Mouse (Mus musculus): Measurements from ENCODE around the gene Arhgdib. TPM values are rescaled to one million over a fixed set of nuclear protein-coding genes. Genes with fewer than 3 reads are reported as not detected.

Arhgdib gene
- 207 and 252 TPM in 2 replicates for total RNA-seq (2014; fragmentation: Nextera tagmentation)
- total RNA-seq (2017): 203 and 254 TPM in 2 replicates

DNA sequence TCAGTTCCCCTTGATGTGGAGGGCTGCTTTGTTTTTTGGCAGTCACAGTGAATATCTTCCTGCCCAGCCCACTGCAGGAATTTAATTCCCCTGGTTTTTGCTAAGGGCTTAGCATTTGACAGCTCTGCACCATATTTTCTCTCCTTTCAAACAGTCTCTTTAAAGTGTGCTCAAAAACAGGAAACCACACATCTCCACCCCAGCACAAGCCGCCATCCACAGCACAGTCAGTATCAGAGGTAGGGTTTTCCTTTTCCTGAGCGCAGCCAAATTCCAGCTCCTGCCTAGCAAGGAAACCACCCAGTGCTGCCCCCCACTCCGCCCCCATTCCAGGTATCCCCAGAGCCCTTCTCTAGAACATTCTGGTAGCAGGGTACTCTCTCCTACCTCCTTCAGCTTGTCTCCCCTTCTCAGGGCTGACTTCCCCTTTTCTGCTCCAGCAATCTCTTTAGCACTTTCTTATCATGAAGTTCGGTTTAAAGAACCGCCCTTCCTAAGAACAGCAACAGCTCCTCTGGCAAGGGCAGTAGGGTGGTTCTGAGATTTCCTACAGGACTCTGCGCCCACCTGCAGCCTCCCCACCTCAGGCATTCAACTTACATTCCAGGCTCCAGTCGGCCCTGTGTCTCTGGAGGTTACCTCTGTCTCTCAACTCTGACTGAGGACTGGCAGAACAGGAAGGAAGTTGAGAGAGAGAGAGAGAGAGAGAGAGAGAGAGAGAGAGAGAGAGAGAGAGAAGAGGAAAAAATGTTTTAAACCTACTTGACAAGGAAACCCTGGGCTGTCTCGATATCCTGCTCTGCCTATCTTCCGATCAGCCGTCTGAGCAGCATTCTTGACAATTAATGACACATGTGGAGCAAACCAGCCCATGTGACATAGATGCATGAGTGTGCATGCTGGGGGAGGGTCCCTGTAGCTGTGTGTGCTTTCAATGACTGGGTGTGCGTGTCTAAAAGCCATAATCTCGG lies at the start of gene Arhgdib:
Gene Arhgdib, minus strand, starts transcription at position 849 of the 971 bp plus-strand sequence.
- ATAC-seq (replicated peaks; ENCODE audit: low FRiP score, low TSS enrichment, poor library complexity, severe bottlenecking): peak; percentile 46

DNA sequence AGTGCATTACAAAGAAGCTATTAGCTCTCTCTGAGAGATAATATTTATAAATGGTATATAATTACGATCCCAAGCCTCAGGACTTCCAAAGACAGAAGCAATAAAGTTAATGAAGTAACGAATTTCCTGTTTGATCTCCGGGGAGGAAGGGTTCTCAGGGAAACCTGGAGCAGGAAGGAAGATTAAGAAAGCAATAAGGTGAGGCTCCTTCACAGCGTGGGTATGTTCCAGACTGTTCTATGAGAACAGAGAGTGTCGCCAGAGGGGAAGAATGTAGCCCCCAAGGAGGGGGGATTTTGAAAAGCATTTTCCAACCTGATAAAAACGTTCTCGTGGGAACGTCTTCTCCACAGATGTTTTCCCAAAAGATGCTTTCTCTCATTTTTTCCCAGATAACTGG lies 48.9 kb upstream of the Arhgdib start:
- no peak for ATAC-seq (replicated peaks; ENCODE audit: low FRiP score, low TSS enrichment, poor library complexity, severe bottlenecking)

- peak; percentile 84 for ATAC-seq (replicated peaks; ENCODE audit: low FRiP score, low TSS enrichment, poor library complexity, severe bottlenecking)
Observed at GRCm38 (mm10) chr6:136989824-136990497, 48.3 kb upstream of the Arhgdib start.

DNA sequence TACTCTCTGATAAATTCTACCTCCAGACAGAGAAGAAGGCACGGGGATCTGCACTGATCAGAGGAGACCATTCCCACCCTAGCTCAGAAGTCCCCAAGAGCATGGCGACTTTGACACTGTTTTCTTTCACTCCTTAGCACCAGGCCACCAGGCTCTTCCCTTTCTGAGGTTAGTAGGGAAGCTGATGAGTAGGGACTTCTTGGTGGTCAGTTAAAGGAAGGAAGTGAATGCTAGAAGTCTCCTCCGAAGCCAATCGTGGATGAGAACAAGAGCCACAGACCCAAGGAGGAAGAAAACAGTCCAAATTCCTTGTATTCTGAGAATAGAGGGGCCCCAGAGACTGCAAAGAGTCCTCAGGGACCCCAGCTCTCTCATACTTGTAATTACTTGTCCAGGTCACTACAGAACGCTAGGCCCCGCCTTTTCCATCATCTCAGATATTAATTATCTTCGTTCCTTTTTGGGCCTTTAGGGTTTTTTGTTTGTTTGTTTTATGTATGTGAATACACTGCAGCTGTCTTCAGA lies 46.9 kb upstream of the Arhgdib start:
- ATAC-seq (replicated peaks; ENCODE audit: low FRiP score, low TSS enrichment, poor library complexity, severe bottlenecking): no peak

DNA sequence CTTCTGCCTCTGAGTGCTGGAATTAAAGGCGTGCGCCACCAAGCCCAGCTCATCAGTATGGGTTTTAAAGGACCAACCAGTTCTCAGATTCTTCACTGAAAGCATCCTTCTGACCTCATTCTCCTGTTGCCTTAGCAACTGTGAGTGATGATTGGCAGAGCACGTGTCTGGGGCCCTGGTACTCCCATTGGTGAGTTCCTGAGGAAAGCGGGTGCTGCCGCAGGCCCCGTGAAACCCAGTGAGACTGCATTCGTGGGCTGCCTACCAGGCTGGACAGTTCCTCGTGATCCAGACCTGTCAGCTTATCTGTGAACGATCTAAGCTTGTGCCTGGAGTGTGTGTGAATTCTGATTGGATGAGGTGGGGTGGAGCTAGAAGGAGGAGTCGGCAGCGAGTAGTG lies 45.0 kb upstream of the Arhgdib start:
- ATAC-seq (replicated peaks; ENCODE audit: low FRiP score, low TSS enrichment, poor library complexity, severe bottlenecking): no peak

DNA sequence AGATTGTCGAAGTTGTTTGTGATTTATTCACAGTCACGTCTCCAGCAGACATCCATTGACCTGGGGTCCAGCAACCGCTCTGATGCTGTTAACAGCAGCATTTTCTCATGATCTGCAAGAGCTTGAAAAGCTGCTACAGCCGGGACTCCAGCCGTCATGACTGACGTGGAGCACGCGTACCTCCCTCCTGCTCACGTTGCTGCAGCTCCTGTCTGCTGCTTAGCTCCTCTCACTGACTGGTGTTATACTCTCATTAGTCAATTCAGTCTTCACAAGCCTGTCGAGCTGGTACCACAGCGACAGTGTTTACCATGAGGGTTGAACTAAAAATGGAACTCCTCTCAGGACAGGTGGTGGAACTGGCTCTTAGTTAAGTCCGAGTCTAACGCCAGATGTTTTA lies 44.3 kb upstream of the Arhgdib start:
- ATAC-seq (replicated peaks; ENCODE audit: low FRiP score, low TSS enrichment, poor library complexity, severe bottlenecking): no peak

DNA sequence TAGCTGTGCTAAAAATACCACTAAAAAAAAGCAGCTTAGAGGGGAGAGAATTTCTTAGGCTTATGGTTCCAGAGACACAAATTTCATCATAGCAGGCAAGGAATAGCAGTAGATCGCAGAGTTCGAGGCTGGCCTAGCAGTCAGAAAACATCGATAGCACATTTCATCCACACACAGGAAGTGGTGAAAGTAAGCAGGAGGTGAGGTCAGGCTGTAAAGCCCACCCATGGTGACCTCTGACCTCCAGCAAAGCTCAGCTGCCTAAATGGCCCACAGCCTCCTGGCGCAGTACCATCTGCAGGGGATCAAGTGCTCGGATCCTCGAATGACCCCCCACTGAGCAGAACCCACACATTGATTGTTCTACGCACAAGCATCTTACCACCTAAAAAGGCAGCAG lies 41.5 kb upstream of the Arhgdib start:
- ATAC-seq (replicated peaks; ENCODE audit: low FRiP score, low TSS enrichment, poor library complexity, severe bottlenecking): no peak

- no peak for ATAC-seq (replicated peaks; ENCODE audit: low FRiP score, low TSS enrichment, poor library complexity, severe bottlenecking)
Observed at GRCm38 (mm10) chr6:136982581-136982980, 40.9 kb upstream of the Arhgdib start.

- peak; percentile 64 for ATAC-seq (replicated peaks; ENCODE audit: low FRiP score, low TSS enrichment, poor library complexity, severe bottlenecking)
Observed at GRCm38 (mm10) chr6:136980331-136980746, 38.6 kb upstream of the Arhgdib start.

DNA sequence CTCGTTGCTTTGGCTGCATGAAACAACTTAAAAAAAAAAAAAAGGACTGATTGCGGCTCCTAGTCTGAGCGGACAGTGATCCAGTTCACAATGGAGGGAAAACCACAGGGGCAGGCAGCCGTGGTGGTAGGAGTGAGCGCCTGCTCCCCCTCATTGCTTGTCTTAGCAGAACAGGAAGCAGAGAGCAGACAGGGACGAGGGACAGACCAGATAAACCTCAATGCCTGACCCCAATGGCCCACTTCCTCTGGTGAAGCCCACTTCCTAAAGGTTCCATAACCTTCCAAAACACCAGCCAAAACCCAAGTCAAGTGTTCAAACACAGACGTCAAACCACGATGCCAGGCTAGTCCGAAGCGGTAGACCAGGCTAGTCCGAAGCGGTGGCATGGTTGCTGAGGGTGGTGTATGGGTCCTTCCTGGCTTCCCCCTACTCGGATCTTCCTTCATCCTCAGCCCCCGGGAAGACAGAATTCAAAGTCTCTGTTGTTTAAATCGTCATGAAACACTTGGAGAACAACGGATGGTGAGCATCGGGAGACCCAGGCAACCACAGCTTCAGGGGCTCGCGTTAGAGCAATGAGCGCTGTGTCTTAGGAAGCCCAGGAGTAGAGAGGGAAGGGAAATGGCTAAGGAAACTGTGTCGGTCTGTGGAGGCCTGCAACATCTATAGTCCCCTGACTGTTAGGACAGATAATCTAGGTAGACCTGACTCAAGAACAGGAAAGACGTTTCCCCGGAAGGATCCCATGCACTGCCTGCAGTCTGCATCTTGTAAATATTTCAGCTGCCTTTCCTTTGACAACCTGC lies 37.8 kb upstream of the Arhgdib start:
- ATAC-seq (replicated peaks; ENCODE audit: low FRiP score, low TSS enrichment, poor library complexity, severe bottlenecking): peak; percentile 72

GRCm38 (mm10) chr6:136968877-136969276 lies 27.2 kb upstream of the Arhgdib start:
- peak; percentile 70 for ATAC-seq (replicated peaks; ENCODE audit: low FRiP score, low TSS enrichment, poor library complexity, severe bottlenecking)

GRCm38 (mm10) chr6:136967466-136967865 lies 25.8 kb upstream of the Arhgdib start:
- ATAC-seq (replicated peaks; ENCODE audit: low FRiP score, low TSS enrichment, poor library complexity, severe bottlenecking): no peak

GRCm38 (mm10) chr6:136965912-136966311 lies 24.2 kb upstream of the Arhgdib start:
- ATAC-seq (replicated peaks; ENCODE audit: low FRiP score, low TSS enrichment, poor library complexity, severe bottlenecking): no peak

GRCm38 (mm10) chr6:136964609-136965510 lies 23.2 kb upstream of the Arhgdib start:
- peak; percentile 51 for ATAC-seq (replicated peaks; ENCODE audit: low FRiP score, low TSS enrichment, poor library complexity, severe bottlenecking)

DNA sequence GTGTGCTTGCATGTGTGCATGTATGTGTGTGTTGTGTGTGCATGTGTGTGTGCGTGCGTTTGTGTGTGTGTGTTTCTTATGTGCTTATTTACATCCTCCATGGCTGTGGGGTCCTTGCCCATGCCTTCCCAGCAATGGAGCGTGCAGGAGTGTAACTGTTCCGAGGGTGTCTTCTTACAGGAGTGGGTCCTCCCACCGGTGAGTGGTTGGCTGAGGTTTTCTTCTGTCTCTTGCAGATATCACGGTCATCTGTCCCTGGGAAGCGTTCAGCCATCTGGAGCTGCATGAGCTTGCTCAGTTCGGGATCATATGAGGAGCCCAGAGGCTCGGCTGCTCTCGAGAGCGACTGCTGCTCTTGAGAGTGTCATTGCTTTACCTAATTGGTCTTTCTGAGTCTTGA lies 21.3 kb upstream of the Arhgdib start:
- ATAC-seq (replicated peaks; ENCODE audit: low FRiP score, low TSS enrichment, poor library complexity, severe bottlenecking): no peak

DNA sequence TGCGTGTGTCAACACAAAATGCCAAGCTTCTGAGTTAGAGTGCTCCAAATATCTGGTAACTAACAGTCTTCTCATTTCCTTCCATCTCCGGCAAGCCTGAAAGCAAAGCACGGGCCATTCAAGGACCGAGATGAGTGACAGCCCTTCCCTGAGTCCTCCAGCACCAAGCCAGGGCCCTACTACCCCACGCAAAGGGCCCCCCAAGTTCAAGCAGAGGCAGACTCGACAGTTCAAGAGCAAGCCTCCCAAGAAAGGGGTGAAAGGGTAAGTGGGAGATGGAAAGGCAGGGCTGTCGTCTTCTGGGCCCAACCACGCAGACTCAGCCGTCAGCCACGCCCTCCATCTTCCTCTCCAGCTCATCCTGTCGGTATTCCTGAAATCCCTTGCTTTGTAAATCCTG lies 17.4 kb upstream of the Arhgdib start:
- ATAC-seq (replicated peaks; ENCODE audit: low FRiP score, low TSS enrichment, poor library complexity, severe bottlenecking): no peak

- no peak for ATAC-seq (replicated peaks; ENCODE audit: low FRiP score, low TSS enrichment, poor library complexity, severe bottlenecking)
Observed at GRCm38 (mm10) chr6:136957062-136957461, 15.4 kb upstream of the Arhgdib start.

DNA sequence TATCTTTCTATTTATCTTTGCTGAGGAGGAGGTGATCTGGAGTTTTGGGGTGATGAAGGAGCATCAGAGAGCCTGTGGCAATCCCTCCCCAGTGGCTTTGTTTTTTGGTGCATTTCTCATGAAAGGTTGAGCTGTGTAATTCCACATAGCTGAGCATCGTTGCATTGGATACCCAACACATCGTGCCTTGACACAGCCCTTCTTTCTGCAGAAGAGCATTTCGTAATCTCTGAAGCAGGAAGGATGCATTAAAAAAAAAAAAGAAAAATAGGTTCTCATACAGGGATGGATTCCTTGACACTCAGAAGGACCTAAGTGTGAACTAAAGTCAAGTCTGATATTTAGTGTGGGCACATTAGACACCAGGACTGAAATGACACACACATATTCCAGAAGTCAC lies 13.5 kb upstream of the Arhgdib start:
- ATAC-seq (replicated peaks; ENCODE audit: low FRiP score, low TSS enrichment, poor library complexity, severe bottlenecking): no peak

GRCm38 (mm10) chr6:136954715-136955114 lies 13.0 kb upstream of the Arhgdib start:
- ATAC-seq (replicated peaks; ENCODE audit: low FRiP score, low TSS enrichment, poor library complexity, severe bottlenecking): no peak

Measured in megakaryocyte-erythroid progenitor cell, adult 5-6 weeks (primary cell).